Mouse (Mus musculus) embryonic facial prominence, embryonic 13.5 days (tissue): ENCODE measurements around the gene Rtl3. TPM values are rescaled to one million over a fixed set of nuclear protein-coding genes. Genes with fewer than 3 reads are reported as not detected.

ENCODE experiments used
- ATAC-seq: fragments of 200-750 bp; cut with Nextera tagmentation; 2 replicates; pipeline ENCODE4 v1.8.0; 2017; ENCODE audit warnings: low read depth; ENCODE audit not compliant: insufficient number of reproducible peaks, insufficient read depth, low FRiP score, low TSS enrichment
- H3K27ac ChIP-seq: fragments of 300-500 bp; sonication (generic); 2 replicates; pipeline ENCODE4 v1.5.1; 2015; ENCODE audit warnings: moderate library complexity, mild to moderate bottlenecking, inconsistent platforms
- H3K27me3 ChIP-seq: fragments of 300-500 bp; sonication (generic); 2 replicates; pipeline ENCODE4 v1.6.1; 2015; ENCODE audit warnings: mild to moderate bottlenecking, inconsistent platforms
- H3K36me3 ChIP-seq: fragments of 300-500 bp; sonication (generic); 2 replicates; pipeline ENCODE4 v1.6.1; 2015; ENCODE audit warnings: mild to moderate bottlenecking, inconsistent platforms
- H3K4me1 ChIP-seq: fragments of 300-500 bp; sonication (generic); 2 replicates; pipeline ENCODE4 v1.6.1; 2015; ENCODE audit warnings: inconsistent platforms
- H3K4me2 ChIP-seq: fragments of 300-500 bp; sonication (generic); 2 replicates; pipeline ENCODE4 v1.6.1; 2015; ENCODE audit warnings: moderate library complexity, mild to moderate bottlenecking, inconsistent platforms
- H3K4me3 ChIP-seq: fragments of 300-500 bp; sonication (generic); 2 replicates; pipeline ENCODE4 v1.5.1; 2015; ENCODE audit warnings: mild to moderate bottlenecking, inconsistent platforms
- H3K9ac ChIP-seq: fragments of 300-500 bp; sonication (generic); 2 replicates; pipeline ENCODE4 v1.6.1; 2015; ENCODE audit warnings: mild to moderate bottlenecking, inconsistent platforms
- H3K9me3 ChIP-seq: fragments of 300-500 bp; sonication (generic); 2 replicates; pipeline ENCODE4 v1.6.1; 2016; ENCODE audit warnings: inconsistent platforms
- WGBS: fragments of 180-500 bp; shearing (Covaris S2); methylation state at CpG from one replicate; pipeline ENCODE4 v1.1.7; 2015; ENCODE audit warnings: mixed read lengths; 5-methylcytosine and 5-hydroxymethylcytosine counted together
- polyA plus RNA-seq: library from polyadenylated mRNA; unstranded; fragments of >200 nt; fragmentation: Nextera tagmentation; extraction: Ambion mirVana; gene quantifications from 2 replicates; pipeline ENCODE4 v1.2.1, GENCODE M21; 2015

The Rtl3 gene
- 46.2 and 47.3 TPM in 2 replicates for polyA plus RNA-seq

DNA sequence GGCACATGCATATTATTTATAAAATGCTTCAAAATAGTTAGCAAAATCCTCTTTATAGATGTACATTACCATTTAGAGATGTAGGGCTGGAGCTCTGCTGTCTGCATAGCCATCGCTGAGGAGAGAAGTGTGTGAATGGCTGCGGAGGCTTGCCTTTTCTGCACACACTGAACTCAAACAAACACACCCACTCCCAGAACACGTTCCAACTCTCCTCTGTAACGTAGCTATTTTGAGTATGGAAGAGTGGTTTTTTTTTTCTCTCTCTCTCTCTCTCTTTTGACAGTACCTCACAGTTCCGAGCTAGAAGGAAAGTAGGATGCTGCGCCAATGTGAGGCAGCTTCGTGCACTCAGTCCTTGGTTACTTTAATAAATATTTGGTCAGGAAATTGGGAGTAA is at the start of gene Rtl3:
Gene Rtl3 (minus strand): TSS at position 236 of the 400 bp plus-strand sequence.
- ATAC-seq: no peak
- peak within 1 kb of the TSS; percentile 37 for H3K4me2 ChIP-seq
- peaks cover 3% of the 10 kb centered on the region; the same call in 1 of the 2 replicates for H3K27me3 ChIP-seq
- peak within 1 kb of the TSS; percentile 69 for H3K27ac ChIP-seq
- 0 out of 2 replicates have a peak within 1 kb of the TSS, but pooled peaks have one; percentile 11 for H3K9ac ChIP-seq
- peaks cover 10% of the 10 kb centered on the region for H3K36me3 ChIP-seq
- H3K4me1 ChIP-seq: peaks cover 3% of the 10 kb centered on the region; the same call in 1 of the 2 replicates
- WGBS: 53% methylated on average over 7 of the region's 7 CpGs
- H3K9me3 ChIP-seq: peaks cover 12% of the 10 kb centered on the region
- peak within 1 kb of the TSS; percentile 22 for H3K4me3 ChIP-seq

DNA sequence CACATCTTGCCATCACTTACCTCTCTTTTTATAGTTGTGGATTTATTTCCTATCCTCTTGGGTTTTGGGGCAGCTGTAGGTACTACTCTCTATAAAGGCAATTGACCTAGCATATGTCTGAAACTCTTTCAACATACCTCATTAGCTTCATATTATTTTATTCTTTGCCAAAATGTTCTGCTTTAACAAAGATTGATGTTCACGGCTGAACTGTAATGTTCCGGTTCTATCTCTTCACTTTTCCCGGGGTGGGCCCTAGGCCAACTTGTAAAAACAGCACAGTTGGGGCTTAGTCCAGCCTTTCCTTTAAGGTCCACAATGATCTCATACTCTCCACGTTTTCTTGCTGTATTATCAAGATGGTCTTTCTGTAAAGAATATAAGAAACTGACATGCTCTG is 31.9 kb upstream of the Rtl3 start:
- Histone ChIP-seq H3K4me3 (no peak overlapping the region), H3K27ac (peak overlapping the region; percentile 44; the same call in 1 of the 2 replicates), H3K4me2 (no peak overlapping the region), H3K9ac (no peak overlapping the region), H3K36me3 (no peaks in the 10 kb centered on the region), H3K4me1 (peaks cover 7% of the 10 kb centered on the region), H3K27me3 (peaks cover 6% of the 10 kb centered on the region; the same call in 1 of the 2 replicates), H3K9me3 (no peaks in the 10 kb centered on the region)
- WGBS: 54% methylated on average over 4 of the region's 4 CpGs
- no peak for ATAC-seq

- H3K27me3 ChIP-seq: peaks cover 6% of the 10 kb centered on the region; the same call in 1 of the 2 replicates
- WGBS: 30% methylated on average over 3 of the region's 3 CpGs
- no peaks in the 10 kb centered on the region for H3K9me3 ChIP-seq
- H3K9ac ChIP-seq: no peak overlapping the region
- H3K4me2 ChIP-seq: no peak overlapping the region
- H3K27ac ChIP-seq: peak overlapping the region; percentile 69; the same call in 1 of the 2 replicates
- no peaks in the 10 kb centered on the region for H3K36me3 ChIP-seq
- no peak overlapping the region for H3K4me3 ChIP-seq
- peaks cover 7% of the 10 kb centered on the region for H3K4me1 ChIP-seq
- ATAC-seq: no peak
These were observed 31.4 kb upstream of the Rtl3 start for GRCm38 (mm10) chrX:106871894-106872293.

DNA sequence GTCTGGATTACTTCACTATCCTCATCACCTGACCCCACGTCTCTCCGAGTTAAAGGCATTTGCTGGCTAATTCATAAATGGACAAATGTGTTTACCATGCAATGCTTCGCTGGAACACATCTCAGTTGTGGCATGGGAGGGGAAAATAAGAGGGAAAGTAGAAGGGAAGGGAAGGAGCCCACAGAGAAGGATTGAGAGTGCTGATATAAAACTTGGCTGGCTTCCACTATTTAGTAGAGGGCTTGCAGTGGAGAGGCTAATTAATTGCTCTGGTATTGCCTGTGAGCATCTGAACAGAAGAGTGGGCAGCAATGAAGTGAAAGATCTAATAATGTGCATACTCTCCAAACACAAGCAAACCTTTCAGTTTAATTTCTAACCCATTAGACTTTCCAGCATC is 31.0 kb upstream of the Rtl3 start:
- Histone ChIP-seq H3K9me3 (no peaks in the 10 kb centered on the region), H3K4me2 (no peak overlapping the region), H3K36me3 (no peaks in the 10 kb centered on the region), H3K27ac (peak overlapping the region; percentile 69; the same call in 1 of the 2 replicates), H3K4me1 (peaks cover 7% of the 10 kb centered on the region), H3K27me3 (peaks cover 6% of the 10 kb centered on the region; the same call in 1 of the 2 replicates), H3K9ac (no peak overlapping the region), H3K4me3 (no peak overlapping the region)
- no peak for ATAC-seq
- 35% methylated on average over 3 of the region's 3 CpGs for WGBS

- Histone ChIP-seq H3K4me2 (no peak overlapping the region), H3K9ac (no peak overlapping the region), H3K27ac (no peak overlapping the region), H3K4me1 (no peaks in the 10 kb centered on the region), H3K4me3 (no peak overlapping the region), H3K36me3 (no peaks in the 10 kb centered on the region), H3K9me3 (no peaks in the 10 kb centered on the region), H3K27me3 (no peaks in the 10 kb centered on the region)
- WGBS: 77% methylated on average over 3 of the region's 3 CpGs
- ATAC-seq: no peak
These were observed 13.3 kb upstream of the Rtl3 start for GRCm38 (mm10) chrX:106853523-106854300.

GRCm38 (mm10) chrX:106839591-106839990 is 853 bp downstream of the Rtl3 start:
- peaks cover 10% of the 10 kb centered on the region for H3K36me3 ChIP-seq
- peaks cover 12% of the 10 kb centered on the region for H3K9me3 ChIP-seq
- WGBS: 44% methylated on average over 5 of the region's 5 CpGs
- H3K27ac ChIP-seq: peak overlapping the region; percentile 69
- peak overlapping the region; percentile 37 for H3K4me2 ChIP-seq
- H3K4me3 ChIP-seq: peak overlapping the region; percentile 22
- 0 out of 2 replicates have a peak overlapping the region, but pooled peaks have one; percentile 11 for H3K9ac ChIP-seq
- peaks cover 5% of the 10 kb centered on the region; the same call in 1 of the 2 replicates for H3K27me3 ChIP-seq
- ATAC-seq: no peak
- peaks cover 3% of the 10 kb centered on the region; the same call in 1 of the 2 replicates for H3K4me1 ChIP-seq

- Histone ChIP-seq H3K4me2 (no peak overlapping the region), H3K9ac (no peak overlapping the region), H3K9me3 (no peaks in the 10 kb centered on the region), H3K27ac (no peak overlapping the region), H3K4me3 (no peak overlapping the region), H3K4me1 (no peaks in the 10 kb centered on the region), H3K27me3 (0 out of 2 replicates have a peak, but pooled peaks cover 3% of the 10 kb centered on the region), H3K36me3 (no peaks in the 10 kb centered on the region)
- WGBS: 82% methylated on average over 1 of the region's 1 CpGs
- ATAC-seq: no peak
These were observed 9.9 kb downstream of the Rtl3 start for GRCm38 (mm10) chrX:106830494-106830893.

DNA sequence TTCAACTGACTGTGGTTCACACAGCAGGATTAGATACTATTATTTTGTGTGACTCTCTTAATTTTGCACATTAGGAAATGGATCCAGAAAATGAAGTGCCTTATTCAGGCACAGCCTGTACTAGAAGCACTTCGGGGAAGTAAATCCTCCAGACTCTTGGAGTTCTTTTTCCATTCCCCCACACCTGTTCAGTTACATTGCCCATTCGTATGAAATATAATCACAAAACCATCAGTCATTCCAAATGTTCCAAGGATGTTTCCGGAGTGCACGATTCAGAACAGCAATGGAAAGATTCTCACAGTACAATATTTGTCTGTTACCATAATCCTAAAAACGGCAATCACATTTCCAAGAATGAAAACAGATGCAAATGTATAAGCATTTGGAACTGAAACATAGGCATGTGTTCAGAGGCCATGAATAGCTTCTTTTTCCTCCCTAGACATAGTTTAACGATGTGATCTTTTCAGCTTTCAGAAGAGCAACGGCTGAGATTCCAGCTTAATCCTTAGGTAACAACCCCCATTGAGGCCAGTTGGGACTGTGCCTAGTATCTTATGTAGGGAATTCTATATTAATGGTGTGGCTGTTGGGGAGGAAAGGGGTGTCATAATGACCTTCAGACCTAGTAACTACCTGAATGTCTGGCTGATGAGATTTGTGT is 30.8 kb downstream of the Rtl3 start:
- Histone ChIP-seq H3K27me3 (no peaks in the 10 kb centered on the region), H3K9me3 (no peaks in the 10 kb centered on the region), H3K4me3 (no peak overlapping the region), H3K27ac (no peak overlapping the region; the same call in 1 of the 2 replicates), H3K4me1 (no peaks in the 10 kb centered on the region), H3K36me3 (no peaks in the 10 kb centered on the region), H3K4me2 (no peak overlapping the region), H3K9ac (no peak overlapping the region)
- 58% methylated on average over 7 of the region's 7 CpGs for WGBS
- no peak for ATAC-seq

GRCm38 (mm10) chrX:106804387-106804786 is 36.1 kb downstream of the Rtl3 start:
- Histone ChIP-seq H3K27ac (no peak overlapping the region), H3K36me3 (no peaks in the 10 kb centered on the region), H3K27me3 (peaks cover 4% of the 10 kb centered on the region; the same call in 1 of the 2 replicates), H3K9me3 (no peaks in the 10 kb centered on the region), H3K4me1 (no peaks in the 10 kb centered on the region), H3K9ac (no peak overlapping the region), H3K4me3 (no peak overlapping the region), H3K4me2 (no peak overlapping the region)
- ATAC-seq: no peak
- 74% methylated on average over 2 of the region's 2 CpGs for WGBS

- Histone ChIP-seq H3K4me2 (no peak overlapping the region), H3K27ac (no peak overlapping the region), H3K9me3 (no peaks in the 10 kb centered on the region), H3K4me1 (no peaks in the 10 kb centered on the region), H3K9ac (no peak overlapping the region), H3K4me3 (no peak overlapping the region), H3K36me3 (no peaks in the 10 kb centered on the region), H3K27me3 (no peaks in the 10 kb centered on the region; the same call in 1 of the 2 replicates)
- 5% methylated on average over 2 of the region's 2 CpGs for WGBS
- no peak for ATAC-seq
These were observed 45.8 kb downstream of the Rtl3 start for GRCm38 (mm10) chrX:106794686-106795085.
